Comparison of ENCODE assay signal across 9 mouse cellular contexts in genomic region chr9:41611534-41612451, GRCm38 (mm10).
DNase-seq lines count a peak whose midpoint lies in the region; ATAC-seq and TF ChIP-seq lines count a peak whose summit lies in the region.
"Had no signal": no experiment of that assay in that cellular context is flagged by ENCODE, and none has a peak within 500 bp of the region (broad histone marks: within the 10 kb centered on the region; RNA-seq: fewer than 3 reads in every experiment).

No protein-coding gene starts in this region.

- H3K4me3 ChIP-seq in heart, adult 2 months = peak overlapping the region; percentile 22
- no peak overlapping the region for H3K4me3 ChIP-seq in forebrain, embryonic 16.5 days (replicated peaks; ENCODE audit: low read length)
- H3K4me3 ChIP-seq in intestine, embryonic 16.5 days (ENCODE audit: low read length) = no peak overlapping the region; the same call in 1 of the 2 replicates
- H3K4me3 ChIP-seq in lung, postnatal 0 days (ENCODE audit: low read depth, low read length) = peak overlapping the region; percentile 26; the same call in 1 of the 2 replicates

- no peak for TF ChIP-seq CTCF in heart, adult 2 months (IDR thresholded peaks at IDR 0.05)
- no peak for TF ChIP-seq CTCF in lung, postnatal 0 days (IDR thresholded peaks at IDR 0.05)

- peak; percentile 94 for ATAC-seq in forebrain, embryonic 16.5 days
- no peak; the same call in 1 of the 2 replicates for ATAC-seq in intestine, embryonic 16.5 days
- peak; percentile 69; the same call in 1 of the 2 replicates for ATAC-seq in lung, postnatal 0 days
- ATAC-seq: Patski had no signal

- no peaks in the 10 kb centered on the region for H3K79me2 ChIP-seq in heart, adult 2 months (replicated peaks; ENCODE audit: control insufficient read depth, insufficient read depth, low read length)

- WGBS in heart, adult 2 months = 30% methylated on average over 11 of the region's 11 CpGs
- 4% methylated on average over 11 of the region's 11 CpGs for WGBS in forebrain, embryonic 16.5 days
- WGBS in intestine, embryonic 16.5 days = 21% methylated on average over 11 of the region's 11 CpGs
- 11% methylated on average over 11 of the region's 11 CpGs for WGBS in lung, postnatal 0 days

- no peaks in the 10 kb centered on the region for H3K9me3 ChIP-seq in forebrain, embryonic 16.5 days (ENCODE audit: control insufficient read depth, low read length)
- H3K9me3 ChIP-seq in intestine, embryonic 16.5 days (ENCODE audit: control insufficient read depth, low read length) = no peaks in the 10 kb centered on the region
- H3K9me3 ChIP-seq in lung, postnatal 0 days (ENCODE audit: low read length) = no peaks in the 10 kb centered on the region

- H3K27me3 ChIP-seq in heart, adult 2 months (ENCODE audit: control insufficient read depth, insufficient read depth, low read length) = no peaks in the 10 kb centered on the region
- no peaks in the 10 kb centered on the region for H3K27me3 ChIP-seq in forebrain, embryonic 16.5 days (replicated peaks; ENCODE audit: control insufficient read depth, insufficient read depth, low read length)
- no peaks in the 10 kb centered on the region for H3K27me3 ChIP-seq in intestine, embryonic 16.5 days (replicated peaks; ENCODE audit: control insufficient read depth, insufficient read depth, low read length)
- no peaks in the 10 kb centered on the region for H3K27me3 ChIP-seq in lung, postnatal 0 days (replicated peaks; ENCODE audit: insufficient read depth, low read length)
- H3K27me3 ChIP-seq: Patski had no signal

- TF ChIP-seq POLR2A in heart, adult 2 months (IDR thresholded peaks at IDR 0.05; ENCODE audit: insufficient read depth, low read depth, low read length) = no peak

- no peaks in the 10 kb centered on the region; the same call in 1 of the 2 replicates for H3K4me1 ChIP-seq in heart, adult 2 months (ENCODE audit: control insufficient read depth, insufficient read depth, low read length)
- H3K4me1 ChIP-seq in forebrain, embryonic 16.5 days (replicated peaks; ENCODE audit: control insufficient read depth, insufficient read depth, low read length) = peaks cover 37% of the 10 kb centered on the region
- H3K4me1 ChIP-seq in intestine, embryonic 16.5 days (ENCODE audit: control insufficient read depth, insufficient read depth, low read length) = peaks cover 11% of the 10 kb centered on the region; the same call in 1 of the 2 replicates
- no peaks in the 10 kb centered on the region for H3K4me1 ChIP-seq in lung, postnatal 0 days (ENCODE audit: insufficient read depth, low read depth, low read length)

- peaks cover 3% of the 10 kb centered on the region; the same call in 1 of the 2 replicates for H3K36me3 ChIP-seq in heart, adult 2 months (ENCODE audit: control insufficient read depth, insufficient read depth, low read length)
- no peaks in the 10 kb centered on the region; the same call in 1 of the 2 replicates for H3K36me3 ChIP-seq in forebrain, embryonic 16.5 days (ENCODE audit: control insufficient read depth, insufficient read depth)
- H3K36me3 ChIP-seq in intestine, embryonic 16.5 days (ENCODE audit: control insufficient read depth, insufficient read depth, low read length) = no peaks in the 10 kb centered on the region
- H3K36me3 ChIP-seq in lung, postnatal 0 days (ENCODE audit: insufficient read depth, low read length) = no peaks in the 10 kb centered on the region

- H3K9ac ChIP-seq in heart, adult 2 months (ENCODE audit: low read depth, low read length) = no peak overlapping the region
- peak overlapping the region; percentile 45 for H3K9ac ChIP-seq in forebrain, embryonic 16.5 days (replicated peaks; ENCODE audit: low read depth, low read length)
- H3K9ac ChIP-seq in intestine, embryonic 16.5 days (ENCODE audit: low read depth, low read length) = no peak overlapping the region
- no peak overlapping the region for H3K9ac ChIP-seq in lung, postnatal 0 days (replicated peaks; ENCODE audit: low read depth)

- DNase-seq in heart, adult 2 months = no peak
- DNase-seq in heart, postnatal 36 days = no peak
- peak; percentile 64 for DNase-seq in adrenal gland, postnatal 10 days
- peak; percentile 89 for DNase-seq in lung, postnatal 0 days (ENCODE audit: low spot score)
- DNase-seq in right cerebral cortex, postnatal 14 days = peak; percentile 62
- DNase-seq in spleen, postnatal 10 days (ENCODE audit: low spot score in 2 of 2) = no peak

- H3K4me2 ChIP-seq in forebrain, embryonic 16.5 days (ENCODE audit: low read length) = peak overlapping the region; percentile 44
- H3K4me2 ChIP-seq in intestine, embryonic 16.5 days (ENCODE audit: low read depth, low read length) = peak overlapping the region; percentile 32; the same call in 1 of the 2 replicates
- peak overlapping the region; percentile 42; the same call in 1 of the 2 replicates for H3K4me2 ChIP-seq in lung, postnatal 0 days (replicated peaks; ENCODE audit: low read depth, low read length)

- intact Hi-C loops in heart, adult 2 months (cut with DNase I) = no loop called here
- intact Hi-C loops in heart, postnatal 36 days (cut with DNase I) = no loop called here

- TF ChIP-seq EP300 in heart, adult 2 months (IDR thresholded peaks at IDR 0.05; ENCODE audit: insufficient read depth, low read depth, low read length) = no peak
- no peak for TF ChIP-seq EP300 in lung, postnatal 0 days (IDR thresholded peaks at IDR 0.05)

- H3K27ac ChIP-seq in heart, adult 2 months = peak overlapping the region; percentile 7; the same call in 1 of the 2 replicates
- peak overlapping the region; percentile 92 for H3K27ac ChIP-seq in forebrain, embryonic 16.5 days (ENCODE audit: low read length)
- H3K27ac ChIP-seq in intestine, embryonic 16.5 days (ENCODE audit: low read length) = peak overlapping the region; percentile 33; the same call in 1 of the 2 replicates
- H3K27ac ChIP-seq in lung, postnatal 0 days (ENCODE audit: low read length) = no peak overlapping the region

Comparison
In these comparisons a context has a peak if more than half of its experiments do, and no peak if none do; other contexts are left out.
1. DNase-seq: peak in adrenal gland, postnatal 10 days (single experiment), lung, postnatal 0 days (single experiment) and right cerebral cortex, postnatal 14 days (single experiment); none in heart, adult 2 months (0 of 2), heart, postnatal 36 days (0 of 2) and spleen, postnatal 10 days (0 of 2).
2. H3K4me3 ChIP-seq: peak in heart, adult 2 months (single experiment) and lung, postnatal 0 days (single experiment); none in forebrain, embryonic 16.5 days (single experiment) and intestine, embryonic 16.5 days (single experiment).
3. Peak in every context shown above with its lines, with median percentiles within 50 percentile points of each other: H3K4me2 ChIP-seq.